Mouse (Mus musculus) 3134 (cell line): ENCODE measurements at regions not wholly inside any gene's neighbourhood (a gene's known extent, or its start where the extent isn't known, plus 50 kb on each side); places are given as distances from the start of the nearest gene placed in this dataset.

Experiments used
- DNase-seq: peaks from one replicate; pipeline ENCODE4 v3.0.0-alpha.2; 2011; ENCODE audit warnings: low spot score; ENCODE audit not compliant: insufficient read length; ENCODE audit errors: extremely low read depth

- no peak for DNase-seq
These were observed 224.5 kb upstream of the Hnrnpa3 start for GRCm38 (mm10) chr2:75434521-75434920.

- no peak for DNase-seq
These were observed 219.4 kb upstream of the Hnrnpa3 start for GRCm38 (mm10) chr2:75439522-75440230.

GRCm38 (mm10) chr2:75442632-75443031 lies 216.4 kb upstream of the Hnrnpa3 start:
- DNase-seq, result no peak

GRCm38 (mm10) chr2:75445189-75445588 lies 213.9 kb upstream of the Hnrnpa3 start:
- DNase-seq, result no peak

GRCm38 (mm10) chr2:75446996-75447715 lies 211.9 kb upstream of the Hnrnpa3 start:
- no peak for DNase-seq

GRCm38 (mm10) chr2:75448221-75448620 lies 210.8 kb upstream of the Hnrnpa3 start:
- DNase-seq, result no peak

GRCm38 (mm10) chr2:75451846-75452267 lies 207.2 kb upstream of the Hnrnpa3 start:
- DNase-seq, result no peak

GRCm38 (mm10) chr2:75452274-75453148 lies 206.6 kb upstream of the Hnrnpa3 start:
- no peak for DNase-seq

GRCm38 (mm10) chr2:75455481-75455880 lies 203.6 kb upstream of the Hnrnpa3 start:
- no peak for DNase-seq

- no peak for DNase-seq
These were observed 202.8 kb upstream of the Hnrnpa3 start for GRCm38 (mm10) chr2:75456272-75456671.

- no peak for DNase-seq
These were observed 201.6 kb upstream of the Hnrnpa3 start for GRCm38 (mm10) chr2:75457423-75457822.

- DNase-seq, result no peak
These were observed 200.2 kb upstream of the Hnrnpa3 start for GRCm38 (mm10) chr2:75458898-75459297.

- no peak for DNase-seq
These were observed 198.6 kb upstream of the Hnrnpa3 start for GRCm38 (mm10) chr2:75460419-75460818.

GRCm38 (mm10) chr2:75461019-75461418 lies 198.0 kb upstream of the Hnrnpa3 start:
- DNase-seq, result no peak

- DNase-seq, result no peak
These were observed 197.6 kb upstream of the Hnrnpa3 start for GRCm38 (mm10) chr2:75461421-75461991.

- DNase-seq, result no peak
These were observed 196.9 kb upstream of the Hnrnpa3 start for GRCm38 (mm10) chr2:75462030-75462671.

- no peak for DNase-seq
These were observed 196.0 kb upstream of the Hnrnpa3 start for GRCm38 (mm10) chr2:75463091-75463490.

- no peak for DNase-seq
These were observed 194.6 kb upstream of the Hnrnpa3 start for GRCm38 (mm10) chr2:75464429-75464828.

- DNase-seq, result no peak
These were observed 190.2 kb upstream of the Hnrnpa3 start for GRCm38 (mm10) chr2:75468851-75469250.

- DNase-seq, result no peak
These were observed 188.9 kb upstream of the Hnrnpa3 start for GRCm38 (mm10) chr2:75469958-75470687.
